Mouse (Mus musculus): Measurements from ENCODE around the gene Ptcra. TPM values are rescaled to one million over a fixed set of nuclear protein-coding genes. Genes with fewer than 3 reads are reported as not detected.
"Not testable (repeated sequence)": the region's sequence is repeated elsewhere in the genome, so short reads cannot be mapped to it uniquely, and the experiment has no call there.

The Ptcra gene
- total RNA-seq, 2 experiments from 2014 or later = not detected

DNA sequence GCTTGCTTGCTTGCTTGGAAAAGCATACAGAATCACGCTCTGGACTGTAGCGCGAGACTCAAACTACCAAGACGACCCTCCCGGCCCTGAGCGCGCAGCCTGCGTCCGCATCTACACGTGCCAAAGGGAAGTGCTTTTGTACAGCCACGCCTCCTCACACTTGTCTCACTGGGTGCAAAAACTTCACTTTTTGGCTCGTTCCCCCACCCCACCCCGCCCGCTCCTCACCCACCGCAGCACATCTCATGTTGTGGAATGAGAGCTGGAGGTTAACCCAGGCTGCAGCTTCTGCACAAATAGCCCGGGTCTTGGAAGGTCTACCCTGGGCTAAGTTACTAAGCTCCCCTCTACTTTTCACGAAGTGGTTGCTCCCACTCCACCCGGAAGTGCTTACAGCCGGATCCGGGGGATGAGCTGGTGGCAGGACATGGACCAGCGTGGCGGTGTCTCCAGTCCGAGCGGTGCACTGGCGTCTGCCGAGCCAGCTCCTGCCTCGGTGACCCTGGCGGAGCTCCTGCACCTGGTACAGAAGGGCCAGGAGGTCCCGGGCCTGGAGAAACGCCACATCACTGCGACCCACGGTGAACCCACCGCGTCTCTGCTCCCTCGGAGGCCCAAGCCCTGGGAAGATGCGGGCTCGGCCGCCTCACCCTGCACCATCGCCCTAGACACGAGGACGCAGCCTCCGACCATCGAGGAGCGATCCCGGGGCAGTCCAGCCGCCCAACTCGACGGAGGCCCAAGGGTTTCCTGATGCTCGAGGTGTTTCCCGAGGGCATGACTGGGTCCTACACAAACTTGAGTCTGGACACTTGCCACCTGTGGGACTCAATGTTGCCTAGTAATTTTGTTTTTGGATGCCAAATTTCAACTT lies 9.1 kb upstream of the Ptcra start, which contains the start of gene 2310039H08Rik:
Gene 2310039H08Rik, plus strand, starts transcription at position 232 of the 874 bp plus-strand sequence.
- peak; percentile 86 to 89 for DNase-seq (ENCODE audit: low spot score in 2 of 2)
- intact Hi-C loops (cut with DNase I) = loop anchor here (2.0 to 5.0 kb wide), 2 partner anchors 22 to 35 kb away; no protein-coding TSS in a partner anchor

- intact Hi-C loops (cut with DNase I) = loop anchor here (2.0 to 5.0 kb wide), 2 partner anchors 21 to 35 kb away; no protein-coding TSS in a partner anchor
- DNase-seq (ENCODE audit: low spot score in 2 of 2) = no peak
These were observed 8.5 kb upstream of the Ptcra start for GRCm38 (mm10) chr17:46772038-46772403.

DNA sequence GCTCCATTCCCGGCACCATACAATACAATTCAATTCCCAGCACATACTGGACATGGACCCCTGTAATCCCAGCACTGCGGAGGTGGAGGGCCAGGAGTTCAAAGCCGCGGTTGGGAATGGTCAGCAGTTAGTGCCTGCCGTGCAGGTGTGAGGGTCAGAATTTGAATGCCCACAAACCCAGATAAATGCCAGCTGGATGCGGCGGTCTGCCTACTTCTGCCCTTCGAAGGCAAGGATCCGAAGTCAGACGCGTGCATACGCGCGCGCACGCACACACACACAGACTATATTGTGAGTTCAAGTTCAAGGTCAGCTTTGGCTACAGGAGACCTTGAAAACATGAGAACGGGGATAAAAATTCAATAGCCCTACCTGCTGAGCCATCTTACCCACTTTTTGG lies 8.1 kb upstream of the Ptcra start:
- no peak for DNase-seq (ENCODE audit: low spot score in 2 of 2)
- intact Hi-C loops (cut with DNase I) = loop anchor here (2.0 to 5.0 kb wide), 2 partner anchors 21 to 34 kb away; no protein-coding TSS in a partner anchor

DNA sequence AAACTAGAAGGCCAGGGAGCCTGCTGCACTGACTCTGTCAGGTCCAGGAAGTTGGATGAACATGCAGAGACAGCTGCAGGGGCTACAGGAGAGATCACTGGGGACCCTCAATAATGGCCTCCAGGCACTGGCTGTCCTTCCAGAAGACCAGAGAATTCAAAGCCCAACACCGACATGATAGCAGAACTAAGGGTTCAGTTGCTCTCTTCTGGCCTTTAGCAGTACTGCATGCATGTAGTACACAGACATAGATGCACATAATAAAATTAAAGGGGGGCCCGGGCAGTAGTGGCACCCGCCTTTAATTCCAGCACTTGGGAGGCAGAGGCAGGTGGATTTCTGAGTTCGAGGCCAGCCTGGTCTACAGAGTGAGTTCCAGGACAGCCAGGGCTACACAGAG lies 7.5 kb upstream of the Ptcra start:
- intact Hi-C loops (cut with DNase I) = loop anchor here (5.0 kb wide), 1 partner anchor 34 kb away; no protein-coding TSS in a partner anchor
- no peak for DNase-seq (ENCODE audit: low spot score in 2 of 2)

DNA sequence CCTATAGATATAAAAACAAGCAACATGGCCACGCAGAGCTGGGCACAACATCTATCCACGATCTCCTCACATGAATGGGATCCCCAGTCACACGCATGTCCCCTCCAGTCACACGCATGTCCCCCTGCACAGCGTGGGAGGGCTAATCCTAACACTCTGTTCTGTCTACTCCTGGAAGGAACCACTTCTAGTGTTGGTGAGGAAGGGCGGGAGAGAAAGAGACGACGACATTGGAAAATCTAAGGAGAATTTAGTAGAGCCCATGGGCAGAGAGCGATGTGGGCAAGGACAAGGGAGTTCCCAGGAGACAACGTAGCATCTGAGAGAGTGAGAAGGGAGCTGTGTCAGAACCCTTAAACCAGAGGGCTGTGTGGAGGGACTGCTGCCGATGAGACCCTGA lies 7.0 kb upstream of the Ptcra start:
- intact Hi-C loops (cut with DNase I) = loop anchor here (5.0 kb wide), 1 partner anchor 33 kb away; no protein-coding TSS in a partner anchor
- DNase-seq (ENCODE audit: low spot score in 2 of 2) = no peak

GRCm38 (mm10) chr17:46767868-46768267 lies 4.4 kb upstream of the Ptcra start:
- no peak for DNase-seq (ENCODE audit: low spot score in 2 of 2)
- intact Hi-C loops (cut with DNase I) = no loop called here

GRCm38 (mm10) chr17:46764916-46765315 lies 1.4 kb upstream of the Ptcra start:
- DNase-seq (ENCODE audit: low spot score in 2 of 2) = peak; percentile 48 to 89
- intact Hi-C loops (cut with DNase I) = not testable (repeated sequence)

DNA sequence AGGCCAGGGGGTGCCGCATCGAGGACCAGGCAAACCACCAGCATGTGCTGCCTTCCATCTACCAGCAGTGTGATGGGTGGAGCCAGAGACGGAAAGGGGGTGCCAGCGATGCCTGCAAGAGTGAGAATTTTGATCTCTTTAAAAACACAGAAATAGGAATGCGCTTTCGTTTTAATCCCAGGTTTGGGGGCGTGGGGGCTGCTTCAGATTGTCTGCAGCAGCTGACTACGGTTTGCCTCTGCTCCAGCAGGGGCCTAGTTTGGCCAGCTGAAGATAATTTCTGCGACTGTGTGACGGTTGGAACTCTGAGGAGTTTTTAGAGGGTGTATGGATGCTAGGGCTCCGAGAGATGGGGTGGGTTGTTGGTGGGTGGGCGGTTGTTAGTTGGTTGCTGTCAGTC lies 4.8 kb downstream of the Ptcra start:
- intact Hi-C loops (cut with DNase I) = no loop called here
- DNase-seq (ENCODE audit: low spot score in 2 of 2) = peak in 1 of 2 experiments; percentile 77

DNA sequence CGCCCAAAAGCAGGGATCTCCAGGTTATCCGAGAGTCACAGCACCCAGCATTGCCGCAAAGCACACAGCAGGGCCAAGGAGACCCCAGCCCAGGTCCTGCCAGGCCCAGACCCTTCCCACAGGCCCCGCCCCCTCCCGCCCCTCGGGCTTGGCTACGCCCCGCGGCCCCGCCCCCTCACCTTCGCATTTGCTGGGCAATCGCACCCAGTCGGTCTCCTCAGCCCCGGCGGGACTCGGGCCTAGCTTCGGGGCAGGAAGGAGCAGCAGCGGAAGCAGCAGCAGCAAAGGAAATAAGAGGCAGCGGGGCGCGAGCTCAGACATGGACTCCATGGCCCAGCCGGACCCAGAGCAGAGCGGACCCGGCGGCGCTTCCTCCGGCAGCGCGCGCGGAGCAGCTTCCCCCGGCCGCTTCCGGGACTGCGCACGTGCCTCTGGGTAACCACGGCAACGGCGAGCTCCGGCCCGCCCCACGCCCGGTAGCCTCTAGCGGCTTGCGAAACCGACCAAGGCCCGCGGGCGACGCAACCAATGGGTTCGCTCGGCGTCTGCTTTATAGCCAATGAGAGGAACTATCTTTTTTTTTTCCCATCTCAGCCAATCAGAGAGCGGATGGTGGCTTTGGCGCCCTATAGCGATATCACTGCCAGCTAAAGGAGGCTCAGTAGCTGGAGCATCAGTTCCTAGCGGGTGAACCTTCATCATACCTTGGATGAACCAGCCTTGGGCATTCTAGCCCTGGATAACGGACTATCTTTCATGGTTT lies 11.5 kb downstream of the Ptcra start, which contains the start of gene Cnpy3:
Gene Cnpy3, minus strand, starts transcription at position 421 of the 763 bp plus-strand sequence.
- DNase-seq (ENCODE audit: low spot score in 2 of 2) = peak; percentile 98 to 99
- intact Hi-C loops (cut with DNase I) = loop anchor here (2.0 kb wide), 1 partner anchor 21 kb away; the partner anchor contains the start of gene 2310039H08Rik

DNA sequence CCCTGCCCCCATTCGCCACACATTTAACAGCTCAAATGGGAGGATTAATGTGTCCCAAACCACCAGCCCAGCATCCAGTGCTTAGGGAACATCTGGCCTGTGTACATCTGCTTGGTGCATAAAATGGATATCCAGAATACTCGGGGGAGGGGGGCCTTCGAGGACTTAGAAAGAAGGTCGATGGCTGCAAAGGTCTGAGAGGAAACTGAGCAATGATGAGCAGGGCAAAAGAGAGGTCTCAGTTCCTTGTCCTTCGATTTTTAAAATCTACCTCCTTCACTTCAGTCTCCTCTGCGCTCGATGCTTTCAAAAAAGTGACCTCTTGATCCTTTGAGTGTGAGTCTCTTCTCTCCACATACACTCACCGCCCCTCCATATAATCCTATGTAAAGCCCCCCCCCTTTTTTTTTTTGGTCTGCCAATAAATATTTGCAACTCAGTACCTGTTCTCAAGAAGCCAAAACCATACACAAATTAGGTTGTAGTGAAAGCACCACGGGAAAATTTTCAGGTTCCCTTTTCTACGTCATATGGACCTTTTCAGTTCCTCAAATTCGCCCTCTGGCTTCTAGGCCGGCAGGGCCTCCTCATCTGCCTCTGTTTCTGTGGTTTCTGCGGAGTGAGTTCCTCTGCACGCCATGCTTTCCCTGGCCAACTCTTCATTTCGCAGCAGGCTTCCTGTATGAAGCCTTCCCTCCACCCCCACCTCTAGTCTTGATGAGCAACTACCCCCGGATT lies 12.3 kb downstream of the Ptcra start:
- intact Hi-C loops (cut with DNase I) = loop anchor here (2.0 kb wide), 1 partner anchor 22 kb away; the partner anchor contains the start of gene 2310039H08Rik
- peak in 1 of 2 experiments; percentile 73 for DNase-seq (ENCODE audit: low spot score in 2 of 2)

DNA sequence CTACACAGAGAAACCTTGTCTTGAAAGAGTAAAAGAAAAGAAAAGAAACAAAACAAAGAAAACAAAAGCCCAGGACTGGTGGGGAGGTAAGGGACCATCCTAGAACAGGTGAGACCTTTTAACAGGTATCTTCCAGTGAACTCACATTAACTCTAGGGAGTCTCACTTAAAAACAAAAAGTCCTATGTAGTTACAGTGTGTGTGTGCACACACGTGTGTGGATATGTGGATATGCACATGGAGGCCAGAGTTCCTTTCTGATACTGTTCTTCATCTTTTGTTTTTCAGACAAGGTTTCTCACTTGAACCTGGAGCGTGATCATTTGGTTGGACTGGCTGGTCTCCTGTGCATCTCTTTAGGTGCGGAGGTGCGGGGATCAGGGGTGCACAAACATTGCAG lies 12.9 kb downstream of the Ptcra start:
- intact Hi-C loops (cut with DNase I) = loop anchor here (2.0 kb wide), 1 partner anchor 22 kb away; the partner anchor contains the start of gene 2310039H08Rik
- DNase-seq (ENCODE audit: low spot score in 2 of 2) = no peak

DNA sequence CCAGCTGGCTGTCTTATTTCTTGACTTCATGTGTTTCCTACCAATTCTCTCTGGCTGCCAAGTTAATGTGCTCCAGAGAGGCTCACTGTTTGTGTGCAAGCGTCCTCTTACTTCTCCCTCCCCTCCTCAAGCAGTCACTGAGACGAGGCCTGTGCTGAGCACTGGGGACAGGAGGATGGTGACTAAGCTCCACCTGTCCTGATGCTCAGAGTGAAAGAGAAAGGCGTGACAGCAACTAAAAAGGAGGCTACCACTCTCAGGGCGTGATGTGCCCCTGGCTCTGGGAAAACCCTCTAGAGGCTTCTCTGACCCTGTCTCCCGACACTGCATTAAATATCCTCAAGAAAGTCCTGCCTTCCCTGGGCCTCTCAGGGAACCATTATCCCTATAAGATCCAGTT lies 14.2 kb downstream of the Ptcra start:
- DNase-seq (ENCODE audit: low spot score in 2 of 2) = no peak
- intact Hi-C loops (cut with DNase I) = no loop called here

DNA sequence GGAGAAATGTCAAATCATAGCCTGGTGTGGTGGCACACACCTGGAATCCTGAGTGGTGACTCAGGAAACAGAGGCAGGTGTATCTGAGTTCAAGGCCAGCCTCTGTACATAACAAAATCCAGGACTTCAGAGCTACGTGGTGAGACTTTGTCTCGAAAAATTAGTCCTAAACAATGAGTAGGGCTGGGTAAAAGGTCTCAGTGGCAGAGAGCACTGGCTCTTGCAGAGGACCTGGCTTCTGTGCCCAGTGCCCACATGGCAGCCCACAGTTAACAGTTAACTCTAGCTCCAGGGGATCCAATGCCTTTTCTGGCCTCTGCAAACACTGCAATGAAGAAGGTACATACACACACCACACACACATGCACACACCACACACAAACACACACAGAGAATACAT lies 15.7 kb downstream of the Ptcra start:
- DNase-seq (ENCODE audit: low spot score in 2 of 2) = no peak
- intact Hi-C loops (cut with DNase I) = no loop called here

DNA sequence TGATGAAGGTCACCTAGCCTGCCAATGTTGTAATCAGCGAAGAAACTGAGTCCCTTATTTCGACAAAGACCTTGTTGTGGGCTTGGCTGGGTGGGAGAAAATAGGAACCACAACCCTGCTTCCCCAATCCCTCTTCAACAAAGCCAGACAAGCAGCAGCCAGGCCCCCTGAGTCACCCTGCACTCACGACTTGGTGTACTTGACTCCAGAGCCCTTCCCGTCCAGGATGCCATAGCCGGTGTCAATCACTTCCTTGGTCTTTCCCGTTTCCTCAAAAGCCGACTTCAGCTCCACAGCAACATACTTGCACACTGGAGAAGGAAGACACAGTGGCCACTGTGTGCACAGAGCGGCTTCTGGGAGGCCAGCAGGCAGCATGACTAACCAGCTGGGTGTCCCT lies 16.3 kb downstream of the Ptcra start:
- intact Hi-C loops (cut with DNase I) = no loop called here
- DNase-seq (ENCODE audit: low spot score in 2 of 2) = no peak

DNA sequence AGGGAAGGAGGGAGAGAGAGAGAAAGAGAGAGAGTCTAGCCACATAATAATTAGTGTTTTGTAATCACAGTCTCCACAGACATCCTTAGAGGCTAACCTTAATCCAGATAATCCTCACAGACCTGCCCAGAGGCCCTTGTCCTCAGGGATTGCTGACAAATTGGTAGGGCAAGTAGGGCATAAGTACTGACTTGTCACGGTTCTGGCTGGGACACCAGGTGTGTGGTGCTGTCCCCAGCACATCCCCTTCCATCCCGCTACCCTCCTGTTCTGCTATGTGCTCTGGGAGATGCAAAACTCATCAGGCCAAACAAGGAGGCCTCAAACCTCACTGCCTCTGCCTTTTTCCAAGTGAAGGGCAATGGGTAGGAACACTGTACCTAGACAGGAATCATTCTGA lies 18.0 kb downstream of the Ptcra start:
- DNase-seq (ENCODE audit: low spot score in 2 of 2) = no peak

DNA sequence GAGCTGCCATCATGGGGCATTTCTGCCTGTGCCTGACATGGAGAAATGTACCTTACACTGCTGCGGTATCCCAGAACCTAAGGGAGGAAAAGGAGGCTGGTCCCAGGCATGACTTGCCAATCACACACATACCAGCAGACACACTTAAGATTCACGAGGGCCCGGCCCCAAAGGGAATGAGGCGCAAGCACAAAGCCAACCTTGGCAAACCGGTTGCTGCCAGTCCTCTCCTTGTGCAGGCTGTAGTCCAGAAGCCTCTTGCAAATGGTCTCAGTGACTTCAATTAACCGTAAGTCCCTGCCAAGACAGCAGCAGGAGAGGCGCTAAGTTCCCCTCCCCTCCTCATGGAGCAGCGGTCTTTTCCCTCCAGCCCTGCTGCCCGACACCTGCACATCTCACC lies 20.5 kb downstream of the Ptcra start:
- DNase-seq (ENCODE audit: low spot score in 2 of 2) = no peak
- intact Hi-C loops (cut with DNase I) = no loop called here

More for the DNA sequence above, 18.0 kb downstream of the Ptcra start:
- intact Hi-C loops (cut with DNase I) = no loop called here

DNA sequence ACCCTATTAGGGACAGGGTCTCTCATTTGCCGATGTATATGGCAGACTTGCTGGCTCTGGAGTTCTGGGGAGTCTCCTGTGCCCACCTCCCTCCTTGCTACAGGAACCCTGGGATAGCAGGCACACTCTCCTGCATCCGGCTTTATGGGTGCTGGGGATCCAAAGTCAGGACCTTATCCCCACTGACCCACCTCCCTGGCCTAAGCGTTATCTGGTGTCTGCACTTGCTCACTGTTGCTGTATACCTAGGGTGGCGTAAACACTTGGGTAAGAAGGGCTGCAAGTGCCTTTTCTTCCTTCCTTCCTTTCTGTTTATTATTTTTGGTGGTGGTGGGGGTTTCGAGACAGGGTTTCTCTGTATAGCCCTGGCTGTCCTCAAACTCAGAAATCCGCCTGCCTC lies 22.2 kb downstream of the Ptcra start:
- intact Hi-C loops (cut with DNase I) = no loop called here
- no peak for DNase-seq (ENCODE audit: low spot score in 2 of 2)

DNA sequence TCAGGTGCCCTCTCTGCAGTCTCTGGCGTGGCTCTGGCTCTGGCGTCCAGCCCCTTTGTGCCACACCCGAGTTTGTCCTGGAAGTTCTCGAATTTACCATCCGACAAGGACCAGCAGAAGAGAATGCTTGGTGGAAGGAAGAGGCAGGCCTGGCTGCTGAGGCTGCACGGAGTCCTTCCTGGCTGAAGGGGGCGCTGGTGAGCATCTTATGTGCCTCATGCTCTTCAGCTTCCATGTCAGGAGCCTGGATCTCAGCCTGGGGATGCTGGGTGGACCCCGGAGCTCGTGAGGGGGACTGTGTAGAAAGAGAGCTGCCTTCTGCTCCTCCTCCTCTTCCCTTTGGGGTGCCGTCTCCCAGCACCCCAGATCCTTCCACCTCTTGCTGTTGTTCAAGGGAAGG lies 27.4 kb downstream of the Ptcra start:
- DNase-seq (ENCODE audit: low spot score in 2 of 2) = no peak
- intact Hi-C loops (cut with DNase I) = loop anchor here (5.0 kb wide), 1 partner anchor 36 kb away; the partner anchor contains the start of gene 2310039H08Rik

- no peak for DNase-seq (ENCODE audit: low spot score in 2 of 2)
- intact Hi-C loops (cut with DNase I) = loop anchor here (5.0 kb wide), 1 partner anchor 37 kb away; the partner anchor contains the start of gene 2310039H08Rik
These were observed 28.2 kb downstream of the Ptcra start for GRCm38 (mm10) chr17:46735287-46735686.
